ENCODE assay signal across 15 mouse cellular contexts in the genomic region with DNA sequence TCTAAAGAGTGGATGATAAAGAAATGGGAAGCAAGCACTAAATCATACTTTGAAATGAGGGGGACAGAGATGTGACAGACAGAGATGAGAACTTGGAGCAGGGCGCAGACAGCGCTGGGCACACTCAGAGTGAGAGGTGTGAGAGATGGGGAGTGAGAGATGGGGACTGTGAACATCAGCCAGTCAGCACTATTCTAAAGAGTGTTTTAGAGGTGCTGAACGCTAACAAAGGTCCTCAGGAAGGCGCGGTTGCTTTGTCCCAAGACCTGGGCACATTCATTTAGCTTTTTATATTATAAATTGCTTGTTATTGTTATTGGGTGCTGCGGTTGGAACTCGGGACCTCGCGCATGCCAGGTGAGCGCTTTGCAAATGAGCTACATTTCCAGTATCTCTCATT. TPM values are rescaled to one million over a fixed set of nuclear protein-coding genes. Genes with fewer than 3 reads are reported as not detected.
DNase-seq lines count a peak whose midpoint lies in the region; ATAC-seq and TF ChIP-seq lines count a peak whose summit lies in the region.
"Had no signal": no experiment of that assay in that cellular context is flagged by ENCODE, and none has a peak within 500 bp of the region (broad histone marks: within the 10 kb centered on the region; RNA-seq: fewer than 3 reads in every experiment).

No protein-coding gene starts in this region.

- H3K27me3 ChIP-seq in heart, embryonic 13.5 days (replicated peaks), result peaks cover 89% of the 10 kb centered on the region
- H3K27me3 ChIP-seq in kidney, embryonic 15.5 days, result peaks cover 93% of the 10 kb centered on the region
- H3K27me3 ChIP-seq in CH12.LX (replicated peaks), result no peaks in the 10 kb centered on the region
- H3K27me3 ChIP-seq in limb, embryonic 14.5 days (ENCODE audit: control insufficient read depth, insufficient read depth, low read length), result peaks cover 67% of the 10 kb centered on the region

- no peak for TF ChIP-seq POLR2A in CH12.LX (IDR thresholded peaks at IDR 0.05; ENCODE audit: low read depth, low read length)
- TF ChIP-seq POLR2A in limb, embryonic 14.5 days (IDR thresholded peaks at IDR 0.05; ENCODE audit: borderline replicate concordance, extremely low read depth, insufficient read depth, insufficient read length), result no peak

- H3K4me2 ChIP-seq in heart, embryonic 13.5 days, result peak overlapping the region; percentile 54
- H3K4me2 ChIP-seq in kidney, embryonic 15.5 days, result peak overlapping the region; percentile 24; the same call in 1 of the 2 replicates
- 0 out of 2 replicates have a peak overlapping the region, but pooled peaks have one; percentile 24 for H3K4me2 ChIP-seq in CH12.LX (ENCODE audit: insufficient read depth, low read depth, poor library complexity, severe bottlenecking)
- peak overlapping the region; percentile 30; the same call in 1 of the 2 replicates for H3K4me2 ChIP-seq in limb, embryonic 14.5 days (replicated peaks; ENCODE audit: low read depth, low read length, severe bottlenecking)
- H3K4me2 ChIP-seq: liver, embryonic 12.5 days had no signal

- H3K27ac ChIP-seq in heart, embryonic 13.5 days (replicated peaks), result no peak overlapping the region
- no peak overlapping the region for H3K27ac ChIP-seq in kidney, embryonic 15.5 days
- H3K27ac ChIP-seq in CH12.LX (ENCODE audit: insufficient read depth, low read depth), result no peak overlapping the region
- no peak overlapping the region for H3K27ac ChIP-seq in limb, embryonic 14.5 days (replicated peaks; ENCODE audit: low read depth, low read length)
- H3K27ac ChIP-seq: gastrocnemius, adult 2 months; liver, embryonic 12.5 days had no signal

- WGBS in heart, embryonic 13.5 days, result 3% methylated on average over 10 of the region's 10 CpGs
- WGBS in kidney, embryonic 15.5 days, result 2% methylated on average over 10 of the region's 10 CpGs
- WGBS in limb, embryonic 14.5 days, result 2% methylated on average over 10 of the region's 10 CpGs

- H3K4me1 ChIP-seq in heart, embryonic 13.5 days, result peaks cover 12% of the 10 kb centered on the region; the same call in 1 of the 2 replicates
- H3K4me1 ChIP-seq in kidney, embryonic 15.5 days, result peaks cover 15% of the 10 kb centered on the region
- H3K4me1 ChIP-seq in CH12.LX (ENCODE audit: control insufficient read depth in 1 of 2, insufficient read depth in 2 of 2), result no peaks in the 10 kb centered on the region
- H3K4me1 ChIP-seq in limb, embryonic 14.5 days (ENCODE audit: control insufficient read depth, insufficient read depth, low read length), result peaks cover 5% of the 10 kb centered on the region; the same call in 1 of the 2 replicates
- H3K4me1 ChIP-seq: liver, embryonic 12.5 days had no signal

- H3K79me2 ChIP-seq in CH12.LX (replicated peaks; ENCODE audit: control insufficient read depth, extremely low read depth, insufficient read depth, poor library complexity, severe bottlenecking), result no peaks in the 10 kb centered on the region

- no peak for TF ChIP-seq RAD21 in CH12.LX (IDR thresholded peaks at IDR 0.05; ENCODE audit: low read depth, low read length)

- DNase-seq in heart, adult 8-10 months (ENCODE audit: low spot score), result no peak
- no peak for DNase-seq in kidney, adult 8-10 months
- no peak for DNase-seq in CH12.LX (ENCODE audit: extremely low read depth)
- no peak for DNase-seq in limb, embryonic 14.5 days (ENCODE audit: low spot score)
- DNase-seq in adrenal gland, postnatal 4 days (ENCODE audit: low spot score in 2 of 2), result no peak
- DNase-seq in urinary bladder, adult 18-20 months (ENCODE audit: low spot score in 2 of 2), result no peak

- TF ChIP-seq CTCF in CH12.LX (conservative IDR thresholded peaks at IDR 0.05 in 1 of 2, IDR thresholded peaks at IDR 0.05 in 1 of 2; ENCODE audit: low read depth in 2 of 2, low read length in 2 of 2), result no peak

- no peaks in the 10 kb centered on the region for H3K36me3 ChIP-seq in heart, embryonic 13.5 days
- no peaks in the 10 kb centered on the region for H3K36me3 ChIP-seq in kidney, embryonic 15.5 days
- no peaks in the 10 kb centered on the region for H3K36me3 ChIP-seq in CH12.LX (replicated peaks in 1 of 2; ENCODE audit: control insufficient read depth in 1 of 2, insufficient read depth in 1 of 2, low read length in 1 of 2)
- H3K36me3 ChIP-seq in limb, embryonic 14.5 days (ENCODE audit: control insufficient read depth, insufficient read depth, low read length), result no peaks in the 10 kb centered on the region
- H3K36me3 ChIP-seq: liver, embryonic 12.5 days had no signal

- H3K9ac ChIP-seq in heart, embryonic 13.5 days, result no peak overlapping the region
- H3K9ac ChIP-seq in kidney, embryonic 15.5 days, result no peak overlapping the region
- H3K9ac ChIP-seq in CH12.LX (ENCODE audit: insufficient read depth, low read depth), result no peak overlapping the region
- H3K9ac ChIP-seq in limb, embryonic 14.5 days (ENCODE audit: low read depth, low read length, severe bottlenecking), result no peak overlapping the region; the same call in 1 of the 2 replicates
- H3K9ac ChIP-seq: liver, embryonic 12.5 days had no signal

- TF ChIP-seq EP300 in CH12.LX (IDR thresholded peaks at IDR 0.05; ENCODE audit: low read length), result no peak

- dilution Hi-C loops in CH12.LX (cut with MboI; ENCODE audit: extremely low pct_ligation_motif_present, extremely low pct_unique_long_range_greater_than_20kb, low sequenced_read_pairs), result no loop called here

- no peak for ATAC-seq in heart, embryonic 13.5 days (ENCODE audit: extremely low read depth, insufficient number of reproducible peaks, low FRiP score, low TSS enrichment)
- no peak for ATAC-seq in kidney, embryonic 15.5 days (replicated peaks; ENCODE audit: low FRiP score)
- ATAC-seq in limb, embryonic 14.5 days (ENCODE audit: low FRiP score, low read depth), result no peak
- ATAC-seq: liver, embryonic 12.5 days had no signal

- in situ Hi-C loops in CH12.LX (cut with MboI; ENCODE audit: low pct_ligation_motif_present, low pct_unique_long_range_greater_than_20kb, low sequenced_read_pairs), result loop anchor here (25.0 kb wide), 1 partner anchor 653 kb away; no protein-coding TSS in a partner anchor

- H3K4me3 ChIP-seq in heart, embryonic 13.5 days, result peak overlapping the region; percentile 14; the same call in 1 of the 2 replicates
- H3K4me3 ChIP-seq in kidney, embryonic 15.5 days (replicated peaks), result no peak overlapping the region
- H3K4me3 ChIP-seq in CH12.LX (replicated peaks in 1 of 3; ENCODE audit: low read depth in 2 of 3, low read length in 2 of 3, poor library complexity in 1 of 3), result no peak overlapping the region
- H3K4me3 ChIP-seq in limb, embryonic 14.5 days (replicated peaks; ENCODE audit: low read length), result peak overlapping the region; percentile 21
- H3K4me3 ChIP-seq: gastrocnemius, adult 2 months; liver, embryonic 12.5 days; myocyte had no signal

- no peaks in the 10 kb centered on the region for H3K9me3 ChIP-seq in heart, embryonic 13.5 days
- H3K9me3 ChIP-seq in kidney, embryonic 15.5 days (replicated peaks), result no peaks in the 10 kb centered on the region
- H3K9me3 ChIP-seq in CH12.LX (replicated peaks; ENCODE audit: low read length), result peaks cover 3% of the 10 kb centered on the region
- no peaks in the 10 kb centered on the region for H3K9me3 ChIP-seq in limb, embryonic 14.5 days (ENCODE audit: control insufficient read depth, low read length)
- H3K9me3 ChIP-seq: liver, embryonic 12.5 days had no signal

TF ChIP-seq in CH12.LX, 34 proteins besides CTCF, POLR2A, EP300 and RAD21:
- no peak for TF ChIP-seq UBTF (IDR thresholded peaks at IDR 0.05; ENCODE audit: low read depth, low read length)
- TF ChIP-seq TBP (conservative IDR thresholded peaks at IDR 0.05; ENCODE audit: low read depth, low read length), result no peak
- no peak for TF ChIP-seq POLR2AphosphoS2 (IDR thresholded peaks at IDR 0.05; ENCODE audit: low read depth, low read length)
- TF ChIP-seq RCOR1 (conservative IDR thresholded peaks at IDR 0.05; ENCODE audit: low read depth, low read length), result no peak
- no peak for TF ChIP-seq NRF1 (IDR thresholded peaks at IDR 0.05; ENCODE audit: low read depth, low read length)
- TF ChIP-seq IRF4 (IDR thresholded peaks at IDR 0.05; ENCODE audit: low read depth, low read length), result no peak
- TF ChIP-seq HCFC1 (IDR thresholded peaks at IDR 0.05; ENCODE audit: low read depth, low read length), result no peak
- TF ChIP-seq BHLHE40 (IDR thresholded peaks at IDR 0.05; ENCODE audit: low read depth, low read length), result no peak
- no peak for TF ChIP-seq MEF2A (IDR thresholded peaks at IDR 0.05; ENCODE audit: borderline replicate concordance, low read depth, low read length)
- TF ChIP-seq ZKSCAN1 (IDR thresholded peaks at IDR 0.05; ENCODE audit: borderline replicate concordance, low read depth, low read length), result no peak
- TF ChIP-seq ZC3H11A (IDR thresholded peaks at IDR 0.05; ENCODE audit: low read depth, low read length), result no peak
- no peak for TF ChIP-seq MXI1 (IDR thresholded peaks at IDR 0.05; ENCODE audit: low read depth, low read length)
- no peak for TF ChIP-seq ZMIZ1 (IDR thresholded peaks at IDR 0.05; ENCODE audit: low read depth, low read length)

RNA-seq across cellular contexts. Expression of a gene that starts 3.9 kb away (rescaled TPM):
- polyA plus RNA-seq in heart, embryonic 13.5 days (2015; fragmentation: Nextera tagmentation; extraction: Ambion mirVana), result 1.6 and 2.8 TPM in 2 replicates
- not detected for total RNA-seq in heart, adult 8-10 months (2022)
- not detected in 2 replicates for polyA plus RNA-seq in kidney, embryonic 15.5 days (2015; fragmentation: Nextera tagmentation; extraction: Ambion mirVana)
- total RNA-seq in CH12.LX (2012; rRNA removed), result not detected in 2 replicates
- not detected in 2 replicates for total RNA-seq in CH12.LX (2014; rRNA removed)
- not detected in 2 replicates for polyA plus RNA-seq in CH12.LX (2012; ENCODE audit: insufficient read length, low read depth)
- 0.20 TPM in 1 of 2 replicates, not detected in the other for polyA plus RNA-seq in limb, embryonic 14.5 days (2012; rRNA removed)
- not detected in 2 replicates for polyA plus RNA-seq in limb, embryonic 14.5 days (2014; fragmentation: Nextera tagmentation; extraction: Ambion mirVana)
- not detected for total RNA-seq in adrenal gland, postnatal 4 days (2021)
- total RNA-seq: adrenal gland, postnatal 14 days; gastrocnemius, adult 2 months; MEL had no signal
- polyA plus RNA-seq: C2C12; large intestine, adult 2 months; liver, embryonic 12.5 days; myocyte had no signal

Comparison
In these comparisons a context has a peak if more than half of its experiments do, and no peak if none do; other contexts are left out.
1. H3K4me3 ChIP-seq: peak in heart, embryonic 13.5 days (single experiment) and limb, embryonic 14.5 days (single experiment); none in kidney, embryonic 15.5 days (single experiment) and CH12.LX (0 of 3).
2. Peak in every context shown above with its lines, with median percentiles within 50 percentile points of each other: H3K4me2 ChIP-seq.